Mouse (Mus musculus): Measurements from ENCODE around the gene Zdhhc19. TPM values are rescaled to one million over a fixed set of nuclear protein-coding genes. Genes with fewer than 3 reads are reported as not detected.
A peak's percentile ranks its signal among the peaks of the same experiment; 100 is the strongest.

Zdhhc19 gene
- polyA plus RNA-seq, 1 experiment from 2014 or later, result not detected

GRCm38 (mm10) chr16:32593283-32593805 is 97.3 kb downstream of the Zdhhc19 start:
- H3K9me3 ChIP-seq (ENCODE audit: control insufficient read depth, low read depth, low read length), result no peaks in the 10 kb centered on the region
- H3K4me2 ChIP-seq (replicated peaks; ENCODE audit: low read depth, low read length), result no peak overlapping the region

GRCm38 (mm10) chr16:32593916-32594315 is 97.9 kb downstream of the Zdhhc19 start:
- H3K27ac ChIP-seq (ENCODE audit: low read length), result no peak overlapping the region
- no peaks in the 10 kb centered on the region for H3K27me3 ChIP-seq (ENCODE audit: control insufficient read depth, insufficient read depth, low read length)
- no peak overlapping the region for H3K4me3 ChIP-seq (ENCODE audit: low read depth, low read length)
- no peak for ATAC-seq (ENCODE audit: insufficient number of reproducible peaks, insufficient read depth, low FRiP score, low read depth)
- no peaks in the 10 kb centered on the region for H3K4me1 ChIP-seq (ENCODE audit: control insufficient read depth, insufficient read depth, low read length)
- no peak overlapping the region for H3K4me2 ChIP-seq (replicated peaks; ENCODE audit: low read depth, low read length)
- WGBS, result 73% methylated on average over 5 of the region's 5 CpGs
- H3K9ac ChIP-seq (replicated peaks; ENCODE audit: low read depth, low read length), result no peak overlapping the region
- H3K36me3 ChIP-seq (ENCODE audit: control insufficient read depth, insufficient read depth, low read length), result no peaks in the 10 kb centered on the region
- no peaks in the 10 kb centered on the region for H3K9me3 ChIP-seq (ENCODE audit: control insufficient read depth, low read depth, low read length)

More at GRCm38 (mm10) chr16:32593283-32593805, 97.3 kb downstream of the Zdhhc19 start:
- no peak overlapping the region for H3K27ac ChIP-seq (ENCODE audit: low read length)
- WGBS, result 88% methylated on average over 5 of the region's 5 CpGs
- H3K4me3 ChIP-seq (ENCODE audit: low read depth, low read length), result no peak overlapping the region
- H3K27me3 ChIP-seq (ENCODE audit: control insufficient read depth, insufficient read depth, low read length), result no peaks in the 10 kb centered on the region
- H3K4me1 ChIP-seq (ENCODE audit: control insufficient read depth, insufficient read depth, low read length), result no peaks in the 10 kb centered on the region
- no peak overlapping the region for H3K9ac ChIP-seq (replicated peaks; ENCODE audit: low read depth, low read length)
- no peaks in the 10 kb centered on the region for H3K36me3 ChIP-seq (ENCODE audit: control insufficient read depth, insufficient read depth, low read length)
- ATAC-seq (ENCODE audit: insufficient number of reproducible peaks, insufficient read depth, low FRiP score, low read depth), result no peak

DNA sequence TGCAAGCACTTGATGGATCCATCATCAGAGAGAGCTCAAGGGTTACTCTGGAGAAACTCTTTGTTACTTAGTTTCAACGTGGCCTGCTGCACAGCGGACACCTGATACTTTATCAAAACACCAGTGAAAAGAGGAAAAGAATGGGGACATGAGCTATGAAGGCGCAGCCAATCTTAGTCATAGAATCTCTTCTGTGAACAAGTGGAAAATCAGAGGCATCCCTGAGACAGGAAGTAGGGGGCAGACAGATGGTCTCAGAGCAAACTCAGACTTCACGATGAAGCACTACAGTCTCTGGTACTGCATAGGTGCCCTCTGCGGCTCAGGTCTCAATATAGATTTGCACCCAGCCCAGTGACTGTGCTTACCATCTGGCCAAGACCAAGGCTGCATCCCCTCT is 98.6 kb downstream of the Zdhhc19 start:
- Histone ChIP-seq H3K36me3 (ENCODE audit: control insufficient read depth, insufficient read depth, low read length) (no peaks in the 10 kb centered on the region), H3K4me1 (ENCODE audit: control insufficient read depth, insufficient read depth, low read length) (no peaks in the 10 kb centered on the region), H3K4me2 (replicated peaks; ENCODE audit: low read depth, low read length) (no peak overlapping the region), H3K9me3 (ENCODE audit: control insufficient read depth, low read depth, low read length) (no peaks in the 10 kb centered on the region), H3K27me3 (ENCODE audit: control insufficient read depth, insufficient read depth, low read length) (no peaks in the 10 kb centered on the region), H3K4me3 (ENCODE audit: low read depth, low read length) (no peak overlapping the region), H3K27ac (ENCODE audit: low read length) (no peak overlapping the region), H3K9ac (replicated peaks; ENCODE audit: low read depth, low read length) (no peak overlapping the region)
- WGBS, result 76% methylated on average over 5 of the region's 5 CpGs
- ATAC-seq (ENCODE audit: insufficient number of reproducible peaks, insufficient read depth, low FRiP score, low read depth), result no peak

DNA sequence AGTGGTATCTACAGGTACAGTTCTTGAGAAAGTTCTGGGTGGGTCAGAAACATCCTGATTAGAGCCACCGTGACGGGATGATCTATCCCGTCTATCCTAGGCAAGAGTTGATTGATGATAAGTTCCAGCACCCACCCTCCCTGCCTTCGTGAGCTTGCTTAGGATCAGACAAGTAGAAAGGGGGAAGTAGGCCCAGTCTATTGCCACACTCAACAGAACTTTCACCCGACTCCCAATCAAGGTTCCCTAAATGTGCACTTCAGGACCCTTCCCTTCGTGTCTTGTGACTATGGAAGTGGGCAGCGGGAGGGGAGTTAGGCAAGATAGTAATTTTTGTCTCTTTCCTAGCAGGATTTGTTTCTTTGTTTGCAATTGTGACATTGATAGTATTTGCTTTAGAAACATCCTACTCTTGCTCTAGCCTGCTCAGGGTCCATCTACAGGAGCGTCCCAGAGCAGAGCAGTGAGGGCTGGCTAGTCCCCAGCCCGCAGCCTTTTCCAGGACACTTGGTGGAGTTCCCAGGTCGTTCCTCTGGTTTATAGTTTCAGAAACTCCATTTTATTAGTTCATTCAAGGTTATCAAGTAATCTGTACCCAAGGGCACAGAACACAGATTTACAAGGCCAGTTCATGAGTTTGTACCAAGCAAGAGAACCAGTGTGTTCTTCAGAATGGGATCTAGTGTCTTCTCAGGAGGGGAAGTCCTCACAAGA is 99.2 kb downstream of the Zdhhc19 start:
- Histone ChIP-seq H3K27ac (ENCODE audit: low read length) (no peak overlapping the region), H3K4me2 (replicated peaks; ENCODE audit: low read depth, low read length) (no peak overlapping the region), H3K27me3 (ENCODE audit: control insufficient read depth, insufficient read depth, low read length) (no peaks in the 10 kb centered on the region), H3K4me3 (ENCODE audit: low read depth, low read length) (no peak overlapping the region), H3K9ac (replicated peaks; ENCODE audit: low read depth, low read length) (no peak overlapping the region), H3K4me1 (ENCODE audit: control insufficient read depth, insufficient read depth, low read length) (no peaks in the 10 kb centered on the region), H3K9me3 (ENCODE audit: control insufficient read depth, low read depth, low read length) (no peaks in the 10 kb centered on the region), H3K36me3 (ENCODE audit: control insufficient read depth, insufficient read depth, low read length) (no peaks in the 10 kb centered on the region)
- no peak for ATAC-seq (ENCODE audit: insufficient number of reproducible peaks, insufficient read depth, low FRiP score, low read depth)
- 80% methylated on average over 10 of the region's 10 CpGs for WGBS

- Histone ChIP-seq H3K9ac (replicated peaks; ENCODE audit: low read depth, low read length) (no peak overlapping the region), H3K4me3 (ENCODE audit: low read depth, low read length) (no peak overlapping the region), H3K4me2 (replicated peaks; ENCODE audit: low read depth, low read length) (no peak overlapping the region), H3K36me3 (ENCODE audit: control insufficient read depth, insufficient read depth, low read length) (no peaks in the 10 kb centered on the region), H3K9me3 (ENCODE audit: control insufficient read depth, low read depth, low read length) (no peaks in the 10 kb centered on the region), H3K27ac (ENCODE audit: low read length) (no peak overlapping the region), H3K4me1 (ENCODE audit: control insufficient read depth, insufficient read depth, low read length) (no peaks in the 10 kb centered on the region), H3K27me3 (ENCODE audit: control insufficient read depth, insufficient read depth, low read length) (no peaks in the 10 kb centered on the region)
- ATAC-seq (ENCODE audit: insufficient number of reproducible peaks, insufficient read depth, low FRiP score, low read depth), result no peak
- 33% methylated on average over 4 of the region's 4 CpGs for WGBS
Measured at GRCm38 (mm10) chr16:32597909-32598381, 101.9 kb downstream of the Zdhhc19 start.

- no peak overlapping the region for H3K27ac ChIP-seq (ENCODE audit: low read length)
- no peak for ATAC-seq (ENCODE audit: insufficient number of reproducible peaks, insufficient read depth, low FRiP score, low read depth)
- H3K36me3 ChIP-seq (ENCODE audit: control insufficient read depth, insufficient read depth, low read length), result no peaks in the 10 kb centered on the region
- H3K4me3 ChIP-seq (ENCODE audit: low read depth, low read length), result no peak overlapping the region
- 92% methylated on average over 1 of the region's 1 CpGs for WGBS
- no peaks in the 10 kb centered on the region for H3K4me1 ChIP-seq (ENCODE audit: control insufficient read depth, insufficient read depth, low read length)
- H3K4me2 ChIP-seq (replicated peaks; ENCODE audit: low read depth, low read length), result no peak overlapping the region
- no peaks in the 10 kb centered on the region for H3K9me3 ChIP-seq (ENCODE audit: control insufficient read depth, low read depth, low read length)
- H3K9ac ChIP-seq (replicated peaks; ENCODE audit: low read depth, low read length), result no peak overlapping the region
- H3K27me3 ChIP-seq (ENCODE audit: control insufficient read depth, insufficient read depth, low read length), result no peaks in the 10 kb centered on the region
Measured at GRCm38 (mm10) chr16:32599151-32599550, 103.1 kb downstream of the Zdhhc19 start.

DNA sequence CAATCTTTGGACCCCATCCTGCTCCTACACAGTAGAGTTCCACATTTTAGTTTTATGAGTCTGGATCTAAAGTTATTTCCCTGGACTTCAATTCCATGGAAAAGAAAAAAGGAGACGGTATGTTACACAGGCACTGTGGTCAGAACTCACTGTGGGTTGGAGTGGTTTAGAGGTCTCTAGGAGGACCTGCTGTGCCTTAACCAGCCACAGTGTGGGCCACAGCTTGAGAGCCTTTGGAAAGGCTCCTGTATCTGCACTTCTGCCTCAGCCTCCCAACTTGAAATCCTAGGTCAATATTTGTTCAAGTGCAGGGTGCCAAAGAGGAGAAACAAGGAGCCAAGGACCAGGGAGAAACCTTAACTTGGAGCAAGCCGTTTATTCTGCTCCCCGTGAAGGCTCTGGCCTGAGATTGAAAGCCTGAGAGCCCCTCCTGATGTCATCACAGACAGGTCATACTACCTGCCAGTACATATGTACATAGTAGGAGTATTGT is 106.2 kb downstream of the Zdhhc19 start:
- no peak for ATAC-seq (ENCODE audit: insufficient number of reproducible peaks, insufficient read depth, low FRiP score, low read depth)
- no peak overlapping the region for H3K27ac ChIP-seq (ENCODE audit: low read length)

DNA sequence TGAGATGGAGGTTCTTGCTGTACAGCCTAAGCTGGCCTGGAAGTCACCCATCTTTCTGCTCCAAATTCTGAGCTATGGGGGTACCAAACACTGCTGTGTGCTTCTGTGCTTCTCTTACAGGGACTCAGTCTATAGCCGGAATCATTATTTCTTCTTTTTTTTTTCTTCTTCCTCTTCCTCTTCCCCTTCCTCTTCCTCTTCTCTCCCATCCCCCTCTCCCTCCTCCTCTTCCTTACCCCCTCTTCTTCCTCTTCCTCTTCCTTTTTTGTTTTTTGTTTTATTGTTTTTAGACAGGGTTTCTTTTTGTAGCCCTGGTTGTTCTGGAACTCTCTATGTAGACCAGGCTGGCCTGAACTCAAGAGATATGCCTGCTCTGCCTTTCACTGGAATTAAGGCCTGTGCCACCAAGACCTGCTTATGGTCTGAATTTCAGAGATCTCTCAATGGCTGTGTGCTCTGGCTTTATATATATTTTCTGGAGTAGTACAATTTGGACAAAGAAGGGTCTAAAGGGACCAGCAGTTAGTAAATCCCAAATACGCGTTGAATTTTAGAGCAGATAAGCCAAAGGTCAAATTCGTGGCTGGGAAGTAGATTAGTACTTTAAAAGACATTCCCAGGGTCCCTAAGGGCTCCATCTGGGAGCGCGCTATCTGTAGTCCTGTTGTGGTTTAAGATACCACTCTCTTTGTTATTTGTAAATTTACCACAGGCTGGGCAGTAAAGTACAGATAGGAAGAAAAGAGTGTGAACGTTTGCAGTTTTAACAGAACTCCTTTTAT is 111.7 kb downstream of the Zdhhc19 start:
- no peak for ATAC-seq (ENCODE audit: insufficient number of reproducible peaks, insufficient read depth, low FRiP score, low read depth)
- Histone ChIP-seq H3K4me1 (ENCODE audit: control insufficient read depth, insufficient read depth, low read length) (no peaks in the 10 kb centered on the region), H3K27me3 (ENCODE audit: control insufficient read depth, insufficient read depth, low read length) (no peaks in the 10 kb centered on the region), H3K9ac (replicated peaks; ENCODE audit: low read depth, low read length) (no peak overlapping the region), H3K9me3 (ENCODE audit: control insufficient read depth, low read depth, low read length) (no peaks in the 10 kb centered on the region), H3K36me3 (ENCODE audit: control insufficient read depth, insufficient read depth, low read length) (no peaks in the 10 kb centered on the region), H3K4me3 (ENCODE audit: low read depth, low read length) (peak overlapping the region; percentile 71; the same call in 1 of the 2 replicates), H3K27ac (ENCODE audit: low read length) (peak overlapping the region; percentile 5; the same call in 1 of the 2 replicates), H3K4me2 (replicated peaks; ENCODE audit: low read depth, low read length) (peak overlapping the region; percentile 49)
- WGBS, result 54% methylated on average over 7 of the region's 7 CpGs

More for the DNA sequence above, 106.2 kb downstream of the Zdhhc19 start:
- Histone ChIP-seq H3K9ac (replicated peaks; ENCODE audit: low read depth, low read length) (no peak overlapping the region), H3K4me2 (replicated peaks; ENCODE audit: low read depth, low read length) (no peak overlapping the region), H3K36me3 (ENCODE audit: control insufficient read depth, insufficient read depth, low read length) (no peaks in the 10 kb centered on the region), H3K27me3 (ENCODE audit: control insufficient read depth, insufficient read depth, low read length) (no peaks in the 10 kb centered on the region), H3K9me3 (ENCODE audit: control insufficient read depth, low read depth, low read length) (no peaks in the 10 kb centered on the region), H3K4me3 (ENCODE audit: low read depth, low read length) (no peak overlapping the region), H3K4me1 (ENCODE audit: control insufficient read depth, insufficient read depth, low read length) (no peaks in the 10 kb centered on the region)
- 69% methylated on average over 3 of the region's 3 CpGs for WGBS

All from stomach, embryonic 14.5 days (tissue).